Mouse (Mus musculus) c-Kit-positive CD71-positive TER-119-positive erythroid progenitor cells, embryonic 14.5 days (primary cell): ENCODE measurements at regions not wholly inside any gene's neighbourhood (a gene's known extent, or its start where the extent isn't known, plus 50 kb on each side); places are given as distances from the start of the nearest gene placed in this dataset.
A peak's percentile ranks its signal among the peaks of the same experiment; 100 is the strongest.

Source experiments
- DNase-seq: peaks from one replicate; pipeline ENCODE4 v3.0.0-alpha.2; 2013; ENCODE audit warnings: low spot score

GRCm38 (mm10) chr2:72674229-72674628 is 198.3 kb downstream of the Cdca7 start:
- DNase-seq, result no peak

GRCm38 (mm10) chr2:72674856-72675440 is 199.0 kb downstream of the Cdca7 start:
- no peak for DNase-seq

GRCm38 (mm10) chr2:72677731-72678130 is 201.8 kb downstream of the Cdca7 start:
- no peak for DNase-seq

- no peak for DNase-seq
Measured at GRCm38 (mm10) chr2:72688031-72688430, 212.1 kb downstream of the Cdca7 start.

GRCm38 (mm10) chr2:72701081-72701480 is 225.1 kb downstream of the Cdca7 start:
- DNase-seq, result no peak

GRCm38 (mm10) chr2:72703238-72703637 is 227.3 kb downstream of the Cdca7 start:
- no peak for DNase-seq

- no peak for DNase-seq
Measured at GRCm38 (mm10) chr2:72707676-72708659, 232.0 kb downstream of the Cdca7 start.

GRCm38 (mm10) chr2:72716931-72717330 is 241.0 kb downstream of the Cdca7 start:
- no peak for DNase-seq

GRCm38 (mm10) chr2:72728699-72729098 is 251.5 kb downstream of the Sp3 start:
- DNase-seq, result peak; percentile 18

GRCm38 (mm10) chr2:72733371-72733770 is 246.9 kb downstream of the Sp3 start:
- DNase-seq, result no peak

GRCm38 (mm10) chr2:72735035-72735434 is 245.2 kb downstream of the Sp3 start:
- DNase-seq, result no peak

- no peak for DNase-seq
Measured at GRCm38 (mm10) chr2:72736685-72737084, 243.6 kb downstream of the Sp3 start.

- no peak for DNase-seq
Measured at GRCm38 (mm10) chr2:72740391-72741361, 239.6 kb downstream of the Sp3 start.

GRCm38 (mm10) chr2:72741746-72742145 is 238.5 kb downstream of the Sp3 start:
- DNase-seq, result no peak

GRCm38 (mm10) chr2:72743651-72744050 is 236.6 kb downstream of the Sp3 start:
- DNase-seq, result no peak

GRCm38 (mm10) chr2:72744901-72745300 is 235.3 kb downstream of the Sp3 start:
- no peak for DNase-seq

- DNase-seq, result no peak
Measured at GRCm38 (mm10) chr2:72746476-72747215, 233.6 kb downstream of the Sp3 start.

GRCm38 (mm10) chr2:72747299-72747698 is 232.9 kb downstream of the Sp3 start:
- no peak for DNase-seq

GRCm38 (mm10) chr2:72749495-72749894 is 230.8 kb downstream of the Sp3 start:
- no peak for DNase-seq

GRCm38 (mm10) chr2:72751441-72751840 is 228.8 kb downstream of the Sp3 start:
- no peak for DNase-seq

- peak; percentile 34 for DNase-seq
Measured at GRCm38 (mm10) chr2:72752624-72753176, 227.5 kb downstream of the Sp3 start.
